Mouse (Mus musculus): ENCODE measurements around the gene Rs1. TPM values are rescaled to one million over a fixed set of nuclear protein-coding genes. Genes with fewer than 3 reads are reported as not detected.

Gene Rs1
- polyA plus RNA-seq, 1 experiment from 2014 or later = not detected

DNA sequence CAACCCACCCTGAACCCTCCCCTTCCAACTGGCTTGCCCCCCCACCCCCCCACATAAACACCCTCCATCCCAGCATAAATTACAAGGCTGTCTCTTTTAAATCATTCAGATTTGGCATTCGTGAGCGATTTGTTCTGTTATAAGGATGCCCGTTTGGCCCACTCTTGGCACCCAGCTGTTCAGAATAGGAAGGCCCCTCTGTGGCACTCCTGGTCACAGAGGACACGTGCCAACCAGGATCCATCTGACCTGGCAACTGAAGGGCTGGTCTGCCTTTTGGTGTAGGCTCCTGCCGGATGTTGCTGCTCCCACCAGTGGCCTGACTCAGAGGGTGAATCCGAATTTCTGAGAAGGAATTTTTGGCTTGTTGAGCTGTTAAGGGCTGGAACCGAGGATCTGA lies 40.4 kb downstream of the Rs1 start:
- Histone ChIP-seq H3K4me1 (replicated peaks) (no peaks in the 10 kb centered on the region), H3K27me3 (replicated peaks) (no peaks in the 10 kb centered on the region; the same call in 1 of the 2 replicates), H3K9me3 (no peaks in the 10 kb centered on the region), H3K9ac (no peak overlapping the region), H3K4me2 (replicated peaks) (no peak overlapping the region), H3K4me3 (replicated peaks) (no peak overlapping the region), H3K36me3 (no peaks in the 10 kb centered on the region), H3K27ac (no peak overlapping the region)
- 81% methylated on average over 7 of the region's 7 CpGs for WGBS
- no peak for ATAC-seq

Other genes with a start within 250 kb of the Rs1 start
- 0.06 and 0.14 TPM in 2 replicates for gene Ppef1, start 32.2 kb upstream of the Rs1 start, polyA plus RNA-seq (2015; fragmentation: Nextera tagmentation; extraction: Ambion mirVana)
- 0.20 and 0.21 TPM in 2 replicates for gene Gja6, start 139.0 kb downstream of the Rs1 start, polyA plus RNA-seq (2015; fragmentation: Nextera tagmentation; extraction: Ambion mirVana)
- 1.7 and 2.0 TPM in 2 replicates for gene Cdkl5, start 226.7 kb downstream of the Rs1 start, polyA plus RNA-seq (2015; fragmentation: Nextera tagmentation; extraction: Ambion mirVana)

Measured in intestine, embryonic 15.5 days (tissue).